Mouse (Mus musculus) CD8-positive naive resting alpha-beta T cell, adult 2 months (primary cell): Measurements from ENCODE around the gene Ccdc36.

Experiments used
- DNase-seq, 2 experiments: peaks; one replicate each; pipeline ENCODE4 v3.0.0; 2022; ENCODE audit warnings: low read depth in 2 of 2, low spot score in 2 of 2

Ccdc36 gene

GRCm38 (mm10) chr9:108428384-108428783 is at the start of gene Ccdc36:
Ccdc36 (minus strand) TSS chr9:108428484.
- DNase-seq: no peak

GRCm38 (mm10) chr9:108474528-108474927 is 46.2 kb upstream of the Ccdc36 start:
- no peak for DNase-seq

- DNase-seq: no peak
Measured at GRCm38 (mm10) chr9:108469845-108470244, 41.6 kb upstream of the Ccdc36 start.

- DNase-seq: no peak
Measured at GRCm38 (mm10) chr9:108469430-108469829, 41.1 kb upstream of the Ccdc36 start.

- no peak for DNase-seq
Measured at GRCm38 (mm10) chr9:108466219-108466618, 37.9 kb upstream of the Ccdc36 start.

- DNase-seq: no peak
Measured at GRCm38 (mm10) chr9:108463713-108464112, 35.4 kb upstream of the Ccdc36 start.

- no peak for DNase-seq
Measured at GRCm38 (mm10) chr9:108462192-108462591, 33.9 kb upstream of the Ccdc36 start.

GRCm38 (mm10) chr9:108461675-108462074 is 33.4 kb upstream of the Ccdc36 start:
- DNase-seq: no peak

GRCm38 (mm10) chr9:108461181-108461631 is 32.9 kb upstream of the Ccdc36 start, which contains the start of gene Klhdc8b:
Klhdc8b (minus strand) TSS chr9:108461581.
- no peak for DNase-seq

GRCm38 (mm10) chr9:108460319-108461178 is 32.3 kb upstream of the Ccdc36 start, which contains the start of gene Ccdc71:
Ccdc71 (plus strand) TSS chr9:108460527.
- DNase-seq: peak; percentile 73 to 80

- DNase-seq: no peak
Measured at GRCm38 (mm10) chr9:108459939-108460318, 31.6 kb upstream of the Ccdc36 start.

- DNase-seq: no peak
Measured at GRCm38 (mm10) chr9:108456953-108457352, 28.7 kb upstream of the Ccdc36 start.

GRCm38 (mm10) chr9:108455747-108456571 is 27.7 kb upstream of the Ccdc36 start:
- no peak for DNase-seq

- DNase-seq: no peak
Measured at GRCm38 (mm10) chr9:108454429-108454828, 26.1 kb upstream of the Ccdc36 start.

- no peak for DNase-seq
Measured at GRCm38 (mm10) chr9:108453458-108453857, 25.2 kb upstream of the Ccdc36 start.

GRCm38 (mm10) chr9:108452911-108453310 is 24.6 kb upstream of the Ccdc36 start:
- DNase-seq: no peak

GRCm38 (mm10) chr9:108452291-108452906 is 24.1 kb upstream of the Ccdc36 start:
- peak; percentile 71 to 83 for DNase-seq

- no peak for DNase-seq
Measured at GRCm38 (mm10) chr9:108451519-108452160, 23.4 kb upstream of the Ccdc36 start.

GRCm38 (mm10) chr9:108451170-108451493 is 22.8 kb upstream of the Ccdc36 start:
- no peak for DNase-seq

- no peak for DNase-seq
Measured at GRCm38 (mm10) chr9:108450292-108451169, 22.2 kb upstream of the Ccdc36 start.
